Mouse (Mus musculus): ENCODE measurements around the gene Rbx1. TPM values are rescaled to one million over a fixed set of nuclear protein-coding genes. Genes with fewer than 3 reads are reported as not detected.
A peak's percentile ranks its signal among the peaks of the same experiment; 100 is the strongest.

The Rbx1 gene
- total and polyA plus RNA-seq, 3 experiments = 228 to 778 (median 307) TPM

DNA sequence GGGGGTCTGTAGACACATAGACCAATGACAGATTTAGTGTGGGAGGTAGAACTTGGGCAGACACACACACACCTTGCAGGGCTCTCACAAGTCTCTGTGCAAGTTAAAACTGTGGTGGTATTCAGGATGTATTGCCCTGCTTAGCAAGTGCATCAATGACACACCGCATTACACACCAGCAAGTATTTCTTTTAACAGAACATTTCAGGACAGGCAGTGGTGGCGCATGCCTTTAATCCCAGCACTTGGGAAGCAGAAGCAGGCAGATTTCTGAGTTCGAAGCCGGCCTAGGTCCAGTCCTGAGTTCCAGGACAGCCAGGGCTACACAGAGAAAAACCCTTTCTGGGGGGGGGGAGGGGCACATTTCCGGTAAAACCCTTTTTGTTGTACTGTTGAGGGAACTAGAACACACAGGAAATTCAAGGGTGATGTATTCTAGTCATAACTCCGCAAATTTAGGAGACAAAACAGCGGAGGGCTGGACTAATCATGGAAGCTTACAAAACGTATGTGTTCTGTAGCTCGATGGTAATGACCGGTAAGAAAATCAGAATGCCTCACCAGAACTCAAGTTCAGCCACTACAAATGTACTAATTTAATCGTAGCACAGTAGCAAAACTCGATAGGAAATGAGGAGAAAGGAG, 958 bp upstream of the Rbx1 start:
- TF ChIP-seq ZC3H11A (IDR thresholded peaks at IDR 0.05; ENCODE audit: low read depth, low read length) = no peak
- TF ChIP-seq MAX (IDR thresholded peaks at IDR 0.05; ENCODE audit: low read length) = no peak
- peak; percentile 95 for TF ChIP-seq TBP (IDR thresholded peaks at IDR 0.05; ENCODE audit: low read depth, low read length)
- no peak for TF ChIP-seq ZKSCAN1 (IDR thresholded peaks at IDR 0.05; ENCODE audit: low read depth, low read length)
- TF ChIP-seq USF2 (IDR thresholded peaks at IDR 0.05; ENCODE audit: borderline replicate concordance in 1 of 2, insufficient read depth in 1 of 2, low read depth in 1 of 2, low read length in 2 of 2) = no peak
- H3K27me3 ChIP-seq (ENCODE audit: control insufficient read depth in 1 of 2, insufficient read depth in 2 of 2, low read length in 2 of 2) = no peaks in the 10 kb centered on the region
- peaks cover 22% of the 10 kb centered on the region for H3K79me2 ChIP-seq (ENCODE audit: control insufficient read depth, insufficient read depth, low read length, poor library complexity)
- peak overlapping the region; percentile 78 for H3K9ac ChIP-seq (ENCODE audit: control insufficient read depth, low read depth, low read length, poor library complexity, severe bottlenecking)
- DNase-seq (ENCODE audit: low read depth, low spot score) = peak; percentile 44
- no peaks in the 10 kb centered on the region for H3K9me3 ChIP-seq (replicated peaks; ENCODE audit: insufficient read depth, low read length)
- peak overlapping the region; percentile 81 for H3K27ac ChIP-seq (ENCODE audit: control insufficient read depth, low read depth, low read length)
- peak overlapping the region; percentile 65 to 92 for H3K4me3 ChIP-seq (ENCODE audit: control insufficient read depth in 1 of 2, insufficient read depth in 1 of 2, low read depth in 2 of 2, low read length in 2 of 2)
- peaks cover 5 to 7% of the 10 kb centered on the region in 2 experiments; a peak in 3 of 4 replicates for H3K4me1 ChIP-seq (ENCODE audit: control insufficient read depth in 1 of 2, insufficient read depth in 2 of 2, low read length in 2 of 2)
- H3K36me3 ChIP-seq (ENCODE audit: control insufficient read depth in 1 of 2, insufficient read depth in 2 of 2, low read length in 2 of 2) = peaks cover 9 to 15% of the 10 kb centered on the region in 2 experiments; a peak in 3 of 4 replicates

DNA sequence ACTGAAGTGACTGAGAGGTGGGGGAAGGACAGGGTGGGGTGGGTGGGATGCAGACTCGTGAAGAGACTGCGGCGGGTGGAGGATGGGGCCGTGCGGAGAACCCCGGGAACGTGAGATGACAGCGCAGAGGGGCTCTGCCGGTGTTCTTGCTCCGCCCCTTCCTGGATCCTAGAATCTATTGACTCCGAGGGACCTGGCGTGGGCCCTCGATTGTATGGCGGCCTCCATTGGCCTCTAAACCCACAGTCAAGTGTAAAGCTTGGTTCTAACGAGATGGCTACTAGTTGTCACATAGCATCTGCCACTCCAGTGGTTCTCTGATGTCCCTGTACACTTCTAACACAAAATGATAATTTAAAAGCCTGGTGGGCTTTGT, 630 bp downstream of the Rbx1 start:
- H3K9ac ChIP-seq (ENCODE audit: control insufficient read depth, low read depth, low read length, poor library complexity, severe bottlenecking) = peak overlapping the region; percentile 86
- H3K36me3 ChIP-seq (ENCODE audit: control insufficient read depth in 1 of 2, insufficient read depth in 2 of 2, low read length in 2 of 2) = peaks cover 17 to 18% of the 10 kb centered on the region in 2 experiments
- H3K27me3 ChIP-seq (ENCODE audit: control insufficient read depth in 1 of 2, insufficient read depth in 2 of 2, low read length in 2 of 2) = no peaks in the 10 kb centered on the region
- peak overlapping the region; percentile 80 for H3K27ac ChIP-seq (ENCODE audit: control insufficient read depth, low read depth, low read length)
- peak overlapping the region; percentile 66 to 99 for H3K4me3 ChIP-seq (ENCODE audit: control insufficient read depth in 1 of 2, insufficient read depth in 1 of 2, low read depth in 2 of 2, low read length in 2 of 2)
- peaks cover 5 to 7% of the 10 kb centered on the region in 2 experiments; a peak in 3 of 4 replicates for H3K4me1 ChIP-seq (ENCODE audit: control insufficient read depth in 1 of 2, insufficient read depth in 2 of 2, low read length in 2 of 2)
- no peaks in the 10 kb centered on the region for H3K9me3 ChIP-seq (replicated peaks; ENCODE audit: insufficient read depth, low read length)
- TF ChIP-seq SIN3A (IDR thresholded peaks at IDR 0.05; ENCODE audit: low read length) (no peak), NRF1 (IDR thresholded peaks at IDR 0.05; ENCODE audit: insufficient read depth, low read depth, low read length, poor library complexity, severe bottlenecking) (no peak), UBTF (IDR thresholded peaks at IDR 0.05; ENCODE audit: borderline replicate concordance, insufficient read depth, low read depth, low read length) (no peak), ZMIZ1 (IDR thresholded peaks at IDR 0.05; ENCODE audit: low read depth, low read length) (no peak), TCF12 (IDR thresholded peaks at IDR 0.05; ENCODE audit: low read depth, low read length) (no peak), E2F4 (IDR thresholded peaks at IDR 0.05; ENCODE audit: borderline replicate concordance, low read depth, low read length) (no peak), TBP (IDR thresholded peaks at IDR 0.05; ENCODE audit: low read depth, low read length) (no peak; the same call in 1 of the 2 replicates), SMC3 (IDR thresholded peaks at IDR 0.05; ENCODE audit: low read depth, low read length) (no peak), CHD1 (IDR thresholded peaks at IDR 0.05; ENCODE audit: low read depth, low read length) (no peak), KAT2A (conservative IDR thresholded peaks at IDR 0.05; ENCODE audit: low read depth, low read length) (no peak), BHLHE40 (IDR thresholded peaks at IDR 0.05; ENCODE audit: borderline replicate concordance, low read depth, low read length) (no peak), MXI1 (IDR thresholded peaks at IDR 0.05; ENCODE audit: low read depth, low read length) (0 out of 2 replicates have a peak, but pooled peaks have one; percentile 6), JUND (IDR thresholded peaks at IDR 0.05; ENCODE audit: low read depth, low read length) (no peak), POLR2AphosphoS2 (IDR thresholded peaks at IDR 0.05; ENCODE audit: low read length) (0 out of 2 replicates have a peak, but pooled peaks have one; percentile 2), TAL1 (IDR thresholded peaks at IDR 0.05; ENCODE audit: low read length) (no peak), CTCF (IDR thresholded peaks at IDR 0.05 in 2 of 3, conservative IDR thresholded peaks at IDR 0.05 in 1 of 3; ENCODE audit: control insufficient read depth in 1 of 3, insufficient read depth in 1 of 3, low read depth in 2 of 3, low read length in 3 of 3, poor library complexity in 1 of 3, severe bottlenecking in 1 of 3) (no peak), RAD21 (IDR thresholded peaks at IDR 0.05; ENCODE audit: low read depth, low read length) (no peak), ELF1 (IDR thresholded peaks at IDR 0.05; ENCODE audit: low read depth, low read length) (no peak), USF2 (IDR thresholded peaks at IDR 0.05; ENCODE audit: borderline replicate concordance in 1 of 2, insufficient read depth in 1 of 2, low read depth in 1 of 2, low read length in 2 of 2) (no peak), POLR2A (IDR thresholded peaks at IDR 0.05; ENCODE audit: control insufficient read depth in 1 of 2, insufficient read depth in 1 of 2, low read depth in 1 of 2, low read length in 2 of 2, poor library complexity in 1 of 2) (peak in 1 of 2 experiments; percentile 47; a peak in 1 of 4 replicates), ETS1 (IDR thresholded peaks at IDR 0.05; ENCODE audit: low read depth, low read length) (no peak), MAZ (IDR thresholded peaks at IDR 0.05; ENCODE audit: low read depth, low read length) (no peak), MYC (IDR thresholded peaks at IDR 0.05; ENCODE audit: low read depth, low read length) (peak; percentile 47; the same call in 1 of the 2 replicates), MAX (IDR thresholded peaks at IDR 0.05; ENCODE audit: low read length) (no peak), GABPA (IDR thresholded peaks at IDR 0.05; ENCODE audit: low read depth, low read length) (no peak)
- peaks cover 22% of the 10 kb centered on the region for H3K79me2 ChIP-seq (ENCODE audit: control insufficient read depth, insufficient read depth, low read length, poor library complexity)
- no peak for DNase-seq (ENCODE audit: low read depth, low spot score)

All from MEL (cell line).